Mouse (Mus musculus) E14TG2a.4 (cell line): ENCODE data around the gene Rps15.

Experiments used
- CTCF ChIP-seq: conservative IDR thresholded peaks from 2 replicates; pipeline ENCODE4 v1.5.1; 2014; ENCODE audit warnings: low read length
- NANOG ChIP-seq: IDR thresholded peaks from 2 replicates; pipeline ENCODE4 v1.6.1; 2014; ENCODE audit warnings: borderline replicate concordance, low read length, mixed read lengths
- POU5F1 ChIP-seq: IDR thresholded peaks from 2 replicates; pipeline ENCODE4 v1.6.1; 2014; ENCODE audit warnings: low read length, borderline replicate concordance

GRCm38 (mm10) chr10:80297526-80298133 lies 5.4 kb downstream of the Rps15 start:
- TF ChIP-seq CTCF: no peak
- no peak for TF ChIP-seq POU5F1
- TF ChIP-seq NANOG: no peak
